27 mouse cellular contexts compared by ENCODE assay signal in the genomic region with DNA sequence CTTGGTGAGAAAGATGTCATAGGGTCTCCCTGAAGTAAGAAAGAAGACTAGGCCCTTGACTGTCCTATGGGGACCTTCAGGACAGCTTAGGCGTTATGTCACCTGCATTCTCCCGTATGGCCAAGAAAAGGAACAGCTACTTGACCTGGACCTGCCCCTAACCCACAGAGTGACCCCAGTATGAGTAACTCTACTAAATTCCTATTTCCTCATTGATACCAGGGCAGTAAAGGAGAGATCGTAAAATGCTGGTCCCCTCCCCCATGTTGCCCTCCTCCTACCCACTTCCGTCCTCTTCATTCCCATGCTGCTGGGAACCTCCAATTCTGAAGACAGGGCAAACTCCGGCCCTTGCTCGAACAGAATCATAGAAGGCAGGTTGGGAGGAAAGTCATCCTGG. TPM values are rescaled to one million over a fixed set of nuclear protein-coding genes. Genes with fewer than 3 reads are reported as not detected.
DNase-seq lines count a peak whose midpoint lies in the region; ATAC-seq and TF ChIP-seq lines count a peak whose summit lies in the region.
"Had no signal": no experiment of that assay in that cellular context is flagged by ENCODE, and none has a peak within 500 bp of the region (broad histone marks: within the 10 kb centered on the region; RNA-seq: fewer than 3 reads in every experiment).

No protein-coding gene starts in this region.

- DNase-seq in embryo, embryonic 11 days = peak; percentile 26
- DNase-seq in embryo, embryonic 10.5 days (ENCODE audit: low spot score) = no peak
- DNase-seq in hindbrain, postnatal 0 days (ENCODE audit: low spot score) = no peak
- DNase-seq in embryonic facial prominence, embryonic 11.5 days (ENCODE audit: low spot score) = no peak
- DNase-seq in limb, embryonic 10.5 days (ENCODE audit: low spot score) = no peak
- DNase-seq in cerebellum, adult 9-11 months = no peak
- no peak for DNase-seq in thymus, postnatal 36 days
- DNase-seq: adrenal gland, postnatal 10 days; cerebellum, adult 18-20 months; cerebellum, postnatal 25 days; gastrocnemius, postnatal 14 days; heart, adult 11 months; heart, postnatal 10 days; kidney, adult 9 months; kidney, postnatal 14 days; lung, postnatal 4 days; right cerebral cortex, postnatal 4 days; thymus, postnatal 4 days had no signal

- peak overlapping the region; percentile 37; the same call in 1 of the 2 replicates for H3K4me2 ChIP-seq in hindbrain, embryonic 12.5 days (replicated peaks)
- H3K4me2 ChIP-seq in hindbrain, postnatal 0 days (ENCODE audit: low read depth, low read length) = no peak overlapping the region
- H3K4me2 ChIP-seq in embryonic facial prominence, embryonic 11.5 days (ENCODE audit: low read depth, low read length) = peak overlapping the region; percentile 70
- H3K4me2 ChIP-seq: forebrain, embryonic 13.5 days; heart, embryonic 11.5 days; hindbrain, embryonic 15.5 days; neural tube, embryonic 13.5 days; stomach, embryonic 15.5 days had no signal

- no peak overlapping the region for H3K9ac ChIP-seq in hindbrain, embryonic 12.5 days
- no peak overlapping the region for H3K9ac ChIP-seq in hindbrain, postnatal 0 days (replicated peaks; ENCODE audit: low read length)
- H3K9ac ChIP-seq in embryonic facial prominence, embryonic 11.5 days (replicated peaks; ENCODE audit: low read length) = peak overlapping the region; percentile 99
- H3K9ac ChIP-seq: forebrain, embryonic 13.5 days; hindbrain, embryonic 15.5 days; neural tube, embryonic 13.5 days; stomach, embryonic 15.5 days had no signal

- ATAC-seq in hindbrain, embryonic 12.5 days (ENCODE audit: low FRiP score) = no peak
- no peak for ATAC-seq in hindbrain, postnatal 0 days
- ATAC-seq in embryonic facial prominence, embryonic 11.5 days (replicated peaks; ENCODE audit: insufficient number of reproducible peaks, low FRiP score, low TSS enrichment, low read depth) = no peak
- ATAC-seq: forebrain, embryonic 13.5 days; intestine, embryonic 16.5 days had no signal

- 0 out of 2 replicates have a peak overlapping the region, but pooled peaks have one; percentile 20 for H3K4me3 ChIP-seq in hindbrain, embryonic 12.5 days
- H3K4me3 ChIP-seq in hindbrain, postnatal 0 days (ENCODE audit: low read length) = no peak overlapping the region
- peak overlapping the region; percentile 85 for H3K4me3 ChIP-seq in embryonic facial prominence, embryonic 11.5 days (ENCODE audit: low read depth, low read length)
- H3K4me3 ChIP-seq in limb, embryonic 10.5 days = peak overlapping the region; percentile 65
- H3K4me3 ChIP-seq: forebrain, embryonic 13.5 days; hindbrain, embryonic 15.5 days; neural tube, embryonic 13.5 days; stomach, embryonic 15.5 days had no signal

- TF ChIP-seq CTCF in hindbrain, postnatal 0 days (IDR thresholded peaks at IDR 0.05; ENCODE audit: low read depth) = no peak

- no peak overlapping the region for H3K27ac ChIP-seq in hindbrain, embryonic 12.5 days
- no peak overlapping the region for H3K27ac ChIP-seq in hindbrain, postnatal 0 days
- H3K27ac ChIP-seq in embryonic facial prominence, embryonic 11.5 days (replicated peaks; ENCODE audit: low read depth, low read length) = peak overlapping the region; percentile 100
- H3K27ac ChIP-seq in limb, embryonic 10.5 days = peak overlapping the region; percentile 94
- H3K27ac ChIP-seq: forebrain, embryonic 13.5 days; hindbrain, embryonic 15.5 days; neural tube, embryonic 13.5 days; stomach, embryonic 15.5 days had no signal

- H3K27me3 ChIP-seq in hindbrain, embryonic 12.5 days = peaks cover 96% of the 10 kb centered on the region
- peaks cover 73% of the 10 kb centered on the region for H3K27me3 ChIP-seq in hindbrain, postnatal 0 days (ENCODE audit: insufficient read depth, low read length)
- H3K27me3 ChIP-seq in embryonic facial prominence, embryonic 11.5 days (ENCODE audit: control insufficient read depth, insufficient read depth, low read length) = peaks cover 50% of the 10 kb centered on the region
- H3K27me3 ChIP-seq in limb, embryonic 10.5 days (ENCODE audit: low read depth, poor library complexity, severe bottlenecking) = peaks cover 99% of the 10 kb centered on the region

- WGBS in hindbrain, embryonic 12.5 days = 6% methylated on average over 6 of the region's 6 CpGs
- WGBS in hindbrain, postnatal 0 days = 48% methylated on average over 6 of the region's 6 CpGs
- WGBS in embryonic facial prominence, embryonic 11.5 days = 11% methylated on average over 6 of the region's 6 CpGs
- WGBS in limb, embryonic 10.5 days = 5% methylated on average over 6 of the region's 6 CpGs

- H3K36me3 ChIP-seq in hindbrain, embryonic 12.5 days = no peaks in the 10 kb centered on the region
- H3K36me3 ChIP-seq in hindbrain, postnatal 0 days (ENCODE audit: insufficient read depth, low read length) = no peaks in the 10 kb centered on the region
- H3K36me3 ChIP-seq in embryonic facial prominence, embryonic 11.5 days (replicated peaks; ENCODE audit: control insufficient read depth, insufficient read depth, low read depth, low read length) = no peaks in the 10 kb centered on the region
- H3K36me3 ChIP-seq in limb, embryonic 10.5 days = no peaks in the 10 kb centered on the region
- H3K36me3 ChIP-seq: hindbrain, embryonic 15.5 days; neural tube, embryonic 13.5 days; stomach, embryonic 15.5 days had no signal

- peaks cover 30% of the 10 kb centered on the region for H3K4me1 ChIP-seq in hindbrain, embryonic 12.5 days
- H3K4me1 ChIP-seq in hindbrain, postnatal 0 days (ENCODE audit: insufficient read depth, low read length) = peaks cover 6% of the 10 kb centered on the region; the same call in 1 of the 2 replicates
- H3K4me1 ChIP-seq in embryonic facial prominence, embryonic 11.5 days (ENCODE audit: control insufficient read depth, insufficient read depth, low read length) = peaks cover 8% of the 10 kb centered on the region
- H3K4me1 ChIP-seq in limb, embryonic 10.5 days = peaks cover 99% of the 10 kb centered on the region

- H3K9me3 ChIP-seq in hindbrain, embryonic 12.5 days (replicated peaks) = no peaks in the 10 kb centered on the region
- H3K9me3 ChIP-seq in hindbrain, postnatal 0 days (ENCODE audit: low read length) = no peaks in the 10 kb centered on the region
- H3K9me3 ChIP-seq in embryonic facial prominence, embryonic 11.5 days (replicated peaks; ENCODE audit: control insufficient read depth, low read length) = no peaks in the 10 kb centered on the region
- H3K9me3 ChIP-seq in limb, embryonic 10.5 days (replicated peaks) = no peaks in the 10 kb centered on the region
- H3K9me3 ChIP-seq: forebrain, embryonic 13.5 days; hindbrain, embryonic 15.5 days; neural tube, embryonic 13.5 days; stomach, embryonic 15.5 days had no signal

RNA-seq across cellular contexts. Expression of a gene that starts 2.5 kb away (rescaled TPM):
- 5.4 and 6.7 TPM in 2 replicates for polyA plus RNA-seq in hindbrain, embryonic 12.5 days (2016; fragmentation: Nextera tagmentation; extraction: Ambion mirVana)
- total RNA-seq in hindbrain, postnatal 0 days (2014; rRNA removed) = 3.1 and 3.3 TPM in 2 replicates
- polyA plus RNA-seq in hindbrain, postnatal 0 days (2015; fragmentation: Nextera tagmentation; extraction: Ambion mirVana) = 0.54 and 0.61 TPM in 2 replicates
- polyA plus RNA-seq in embryonic facial prominence, embryonic 11.5 days (2014; fragmentation: Nextera tagmentation; extraction: Ambion mirVana) = 16.7 and 17.3 TPM in 2 replicates
- polyA plus RNA-seq in limb, embryonic 10.5 days (2016; fragmentation: Nextera tagmentation; extraction: Ambion mirVana) = 12.5 and 14.8 TPM in 2 replicates
- total RNA-seq: liver, adult 2 months; megakaryocyte-erythroid progenitor cell, adult 5-6 weeks had no signal
- polyA plus RNA-seq: liver, adult 2 months had no signal

Comparison
In these comparisons a context has a peak if more than half of its experiments do, and no peak if none do; other contexts are left out.
1. H3K27ac ChIP-seq: peak in embryonic facial prominence, embryonic 11.5 days (single experiment) and limb, embryonic 10.5 days (single experiment); none in hindbrain, embryonic 12.5 days (single experiment) and hindbrain, postnatal 0 days (single experiment).